Mouse (Mus musculus) ES-Bruce4 (cell line): ENCODE measurements around the gene B230217C12Rik. TPM values are rescaled to one million over a fixed set of nuclear protein-coding genes. Genes with fewer than 3 reads are reported as not detected.

Experiments
- H3K27ac ChIP-seq: 2 replicates; pipeline ENCODE4 v1.5.1; 2012; ENCODE audit warnings: low read length, inconsistent platforms; ENCODE audit not compliant: insufficient read depth
- H3K27me3 ChIP-seq: 2 replicates; pipeline ENCODE4 v1.6.1; 2012; ENCODE audit warnings: mild to moderate bottlenecking, low read length, inconsistent platforms; ENCODE audit not compliant: control insufficient read depth, poor library complexity, insufficient read depth, severe bottlenecking
- H3K36me3 ChIP-seq: 2 replicates; pipeline ENCODE4 v1.6.1; 2012; ENCODE audit warnings: inconsistent platforms, mild to moderate bottlenecking, low read length, moderate library complexity; ENCODE audit not compliant: control insufficient read depth, poor library complexity, insufficient read depth, severe bottlenecking
- H3K4me1 ChIP-seq: one replicate; pipeline ENCODE4 v1.8.1; 2011; ENCODE audit warnings: low read length; ENCODE audit not compliant: control insufficient read depth, insufficient read depth
- H3K4me3 ChIP-seq: 2 replicates; pipeline ENCODE4 v1.5.1; 2011; ENCODE audit warnings: low read depth, mild to moderate bottlenecking, low read length
- H3K9ac ChIP-seq: 2 replicates; pipeline ENCODE4 v1.6.1; 2012; ENCODE audit warnings: low read depth, mild to moderate bottlenecking, inconsistent platforms; ENCODE audit not compliant: poor library complexity, severe bottlenecking
- H3K9me3 ChIP-seq: replicated peaks from 2 replicates; pipeline ENCODE4 v1.6.1; 2012; ENCODE audit warnings: mild to moderate bottlenecking, low read length, inconsistent platforms; ENCODE audit not compliant: control insufficient read depth, poor library complexity, insufficient read depth, severe bottlenecking
- CTCF ChIP-seq: IDR thresholded peaks from one replicate; pipeline ENCODE4 v1.8.1; 2011; ENCODE audit warnings: low read depth, low read length
- EP300 ChIP-seq: IDR thresholded peaks from 2 replicates; pipeline ENCODE4 v1.6.1; 2011; ENCODE audit warnings: low read depth, low read length; ENCODE audit not compliant: insufficient read depth
- POLR2A ChIP-seq: IDR thresholded peaks from one replicate; pipeline ENCODE4 v1.8.1; 2011; ENCODE audit warnings: low read length; ENCODE audit not compliant: insufficient read depth
- polyA plus RNA-seq: library from polyadenylated mRNA; stranded (reverse); fragments of >200 nt; gene quantifications from 2 replicates; pipeline ENCODE4 v1.2.4, GENCODE M21; 2011; ENCODE audit warnings: low read depth; ENCODE audit not compliant: missing spikeins, insufficient read depth, insufficient read length

Gene B230217C12Rik
- polyA plus RNA-seq, 1 experiment = 2.8 TPM

DNA sequence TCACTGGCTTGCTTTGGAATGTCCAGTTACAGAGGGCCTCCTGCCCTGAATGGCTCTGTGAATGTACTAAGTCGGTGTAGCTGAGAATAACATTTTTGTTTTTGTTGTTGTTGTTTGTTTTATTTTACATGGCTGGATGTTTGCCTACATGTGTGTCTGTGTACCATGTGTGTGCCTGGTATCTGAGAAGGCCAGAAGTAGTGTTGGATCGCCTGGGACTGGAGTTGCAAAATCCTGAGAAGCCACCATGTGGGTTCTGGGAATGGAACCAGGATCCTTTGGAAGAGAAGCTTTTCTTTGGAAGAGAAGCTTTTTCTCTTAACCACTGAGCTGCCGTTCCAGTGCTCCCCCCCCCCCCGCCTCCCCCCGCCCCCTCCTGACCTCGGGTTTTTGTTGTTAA lies 38.1 kb upstream of the B230217C12Rik start:
- Histone ChIP-seq H3K27me3 (no peaks in the 10 kb centered on the region), H3K9ac (peak overlapping the region; percentile 85), H3K4me1 (peaks cover 9% of the 10 kb centered on the region), H3K9me3 (no peaks in the 10 kb centered on the region), H3K4me3 (peak overlapping the region; percentile 14; the same call in 1 of the 2 replicates), H3K27ac (peak overlapping the region; percentile 93), H3K36me3 (peaks cover 7% of the 10 kb centered on the region)
- TF ChIP-seq EP300 (no peak), POLR2A (no peak), CTCF (no peak)

DNA sequence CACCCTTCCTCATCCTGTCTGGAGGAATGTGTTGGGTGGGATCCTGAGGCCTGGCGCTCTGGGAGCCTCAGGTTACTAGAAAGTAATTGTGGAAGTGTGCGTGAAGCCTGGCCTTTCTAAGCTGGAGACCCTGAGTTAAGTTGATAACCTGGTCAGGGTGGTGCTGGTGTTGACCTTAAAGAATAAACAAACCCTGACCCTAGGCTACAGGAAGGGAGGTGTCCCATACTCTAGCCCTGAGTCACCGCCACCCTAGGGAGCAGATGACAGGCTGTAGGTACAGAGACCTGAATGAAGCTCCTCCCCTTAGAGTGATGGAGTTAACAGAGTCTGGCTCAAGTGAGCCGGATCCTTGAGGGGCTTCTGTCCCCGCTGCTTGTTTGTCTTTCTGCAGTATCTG lies 36.7 kb upstream of the B230217C12Rik start:
- peaks cover 11% of the 10 kb centered on the region for H3K36me3 ChIP-seq
- no peaks in the 10 kb centered on the region for H3K9me3 ChIP-seq
- H3K27me3 ChIP-seq = no peaks in the 10 kb centered on the region
- peak overlapping the region; percentile 63 for H3K9ac ChIP-seq
- TF ChIP-seq POLR2A = no peak
- TF ChIP-seq EP300 = peak; percentile 96
- TF ChIP-seq CTCF = no peak
- H3K27ac ChIP-seq = peak overlapping the region; percentile 89
- peaks cover 17% of the 10 kb centered on the region for H3K4me1 ChIP-seq
- peak overlapping the region; percentile 17; the same call in 1 of the 2 replicates for H3K4me3 ChIP-seq

DNA sequence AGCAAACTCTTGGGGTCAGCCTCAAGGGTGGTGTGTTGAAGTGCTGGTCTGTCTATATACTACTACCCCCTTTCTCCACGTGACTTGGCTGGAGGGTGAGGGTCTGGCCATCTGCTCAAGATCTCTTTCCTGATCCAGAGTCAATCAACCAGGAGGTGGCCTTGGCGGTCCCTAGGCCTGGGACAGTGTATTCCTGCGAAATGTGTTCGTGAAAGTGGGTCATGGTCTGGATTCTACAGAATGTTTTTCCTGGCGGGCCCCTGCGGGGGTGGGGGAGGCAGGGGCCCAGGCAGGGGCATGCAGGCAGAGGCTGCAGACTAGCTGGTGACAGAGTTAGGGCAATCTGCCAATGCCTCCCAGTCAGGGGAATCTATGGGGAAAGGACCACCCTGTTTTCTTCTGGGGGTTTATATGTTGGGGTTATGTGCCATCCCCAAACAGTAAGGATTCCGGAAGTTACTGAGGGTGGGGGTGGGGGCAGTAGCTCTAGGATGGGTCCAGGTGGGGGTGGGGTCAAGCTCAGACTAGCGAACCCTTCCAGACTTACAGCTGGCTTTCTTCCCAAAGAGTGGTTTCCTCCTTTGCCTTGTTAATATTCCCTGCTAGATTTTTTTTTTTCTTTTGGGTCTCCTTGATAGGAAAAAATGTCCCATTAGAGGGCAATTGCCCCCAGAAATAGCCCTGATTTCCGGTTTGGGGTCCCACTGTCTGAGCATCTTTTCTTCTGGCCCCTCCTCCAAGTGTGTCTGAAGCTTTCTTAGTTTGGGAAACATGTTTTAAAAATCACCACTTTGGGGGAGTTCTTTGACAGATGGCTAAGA lies 35.5 kb upstream of the B230217C12Rik start:
- TF ChIP-seq CTCF (no peak), EP300 (0 out of 2 replicates have a peak, but pooled peaks have one; percentile 45)

DNA sequence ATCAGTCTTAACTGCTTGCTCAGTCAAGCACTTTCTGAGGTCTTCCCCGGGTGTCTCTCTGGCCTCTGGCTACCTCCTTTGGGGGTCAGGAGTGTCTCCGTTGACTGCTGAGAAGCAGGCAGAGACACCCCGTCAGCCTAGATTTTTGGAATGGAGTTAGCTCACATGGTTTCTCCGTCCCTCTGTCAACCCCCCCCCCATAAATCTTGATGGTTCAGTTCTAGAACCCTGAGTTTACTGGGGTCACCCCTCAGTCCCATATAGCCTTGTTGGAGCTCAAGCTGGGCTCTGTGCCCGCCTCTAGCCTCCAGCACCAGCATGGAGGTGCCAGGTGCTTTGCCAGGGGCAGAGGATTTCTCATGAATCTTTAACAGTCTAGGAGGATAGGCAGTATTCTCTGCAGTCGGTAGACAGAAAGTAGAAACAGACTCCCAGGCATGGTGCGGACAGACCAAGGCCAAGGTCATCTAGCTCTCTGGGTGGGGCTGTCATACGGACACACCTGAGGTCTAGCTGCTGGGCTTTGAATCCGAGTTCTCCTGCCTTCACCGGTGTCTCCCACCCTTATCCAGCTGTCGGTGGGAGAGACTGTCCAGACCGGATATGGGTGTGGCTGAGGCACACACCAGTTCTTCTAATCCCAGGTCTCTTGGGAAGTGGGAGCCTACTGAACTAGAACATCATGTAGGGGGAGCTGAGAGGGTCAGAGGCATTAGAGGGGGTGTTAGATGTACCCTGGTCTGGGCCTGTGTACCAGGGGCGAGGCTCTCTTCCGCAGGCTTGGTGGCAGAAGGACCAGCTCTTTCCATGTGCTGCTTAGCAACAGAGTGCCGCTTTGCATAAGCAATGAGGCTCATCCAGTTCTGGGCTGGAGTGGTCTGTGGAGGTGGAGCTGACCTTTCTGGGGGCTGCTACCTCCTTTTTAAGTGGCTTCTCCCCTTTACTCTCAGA lies 34.6 kb upstream of the B230217C12Rik start:
- H3K36me3 ChIP-seq = peaks cover 17% of the 10 kb centered on the region
- H3K9ac ChIP-seq = peak overlapping the region; percentile 63
- H3K9me3 ChIP-seq = no peaks in the 10 kb centered on the region
- peaks cover 28% of the 10 kb centered on the region for H3K4me1 ChIP-seq
- peak overlapping the region; percentile 92 for H3K27ac ChIP-seq
- TF ChIP-seq CTCF = no peak
- no peak for TF ChIP-seq POLR2A
- TF ChIP-seq EP300 = peak; percentile 97
- H3K27me3 ChIP-seq = no peaks in the 10 kb centered on the region
- peak overlapping the region; percentile 29 for H3K4me3 ChIP-seq

More for the DNA sequence above, 35.5 kb upstream of the B230217C12Rik start:
- Histone ChIP-seq H3K4me1 (peaks cover 24% of the 10 kb centered on the region), H3K27me3 (no peaks in the 10 kb centered on the region), H3K27ac (peak overlapping the region; percentile 93), H3K9ac (peak overlapping the region; percentile 63), H3K36me3 (peaks cover 17% of the 10 kb centered on the region), H3K4me3 (peak overlapping the region; percentile 29), H3K9me3 (no peaks in the 10 kb centered on the region)

DNA sequence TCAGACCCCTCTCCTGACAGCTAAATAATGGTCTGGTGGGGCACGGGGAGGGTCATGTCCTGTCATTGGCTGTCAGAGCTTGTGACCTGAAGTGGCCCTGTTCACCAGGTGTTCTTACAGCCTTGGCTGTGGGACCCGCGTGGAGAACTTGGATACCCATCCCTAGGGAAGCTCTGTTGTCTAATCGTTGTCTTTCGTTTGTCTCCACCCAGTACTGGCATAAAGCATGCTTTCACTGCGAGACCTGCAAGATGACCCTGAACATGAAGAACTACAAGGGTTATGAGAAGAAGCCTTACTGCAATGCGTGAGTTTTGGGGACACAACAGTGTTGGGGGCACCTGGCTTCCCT lies 34.0 kb upstream of the B230217C12Rik start:
- H3K9me3 ChIP-seq = no peaks in the 10 kb centered on the region
- no peak for TF ChIP-seq CTCF
- no peak for TF ChIP-seq POLR2A
- no peak for TF ChIP-seq EP300
- H3K36me3 ChIP-seq = peaks cover 17% of the 10 kb centered on the region
- peak overlapping the region; percentile 29 for H3K4me3 ChIP-seq
- H3K9ac ChIP-seq = 0 out of 2 replicates have a peak overlapping the region, but pooled peaks have one; percentile 4
- H3K27me3 ChIP-seq = no peaks in the 10 kb centered on the region
- H3K27ac ChIP-seq = peak overlapping the region; percentile 81
- H3K4me1 ChIP-seq = peaks cover 31% of the 10 kb centered on the region
